Mouse (Mus musculus): ENCODE measurements around the gene Lrrc8c. TPM values are rescaled to one million over a fixed set of nuclear protein-coding genes. Genes with fewer than 3 reads are reported as not detected.
"Not testable (repeated sequence)": the region's sequence is repeated elsewhere in the genome, so short reads cannot be mapped to it uniquely, and the experiment has no call there.

The Lrrc8c gene
- total RNA-seq, 1 experiment from 2014 or later = 31.1 TPM

DNA sequence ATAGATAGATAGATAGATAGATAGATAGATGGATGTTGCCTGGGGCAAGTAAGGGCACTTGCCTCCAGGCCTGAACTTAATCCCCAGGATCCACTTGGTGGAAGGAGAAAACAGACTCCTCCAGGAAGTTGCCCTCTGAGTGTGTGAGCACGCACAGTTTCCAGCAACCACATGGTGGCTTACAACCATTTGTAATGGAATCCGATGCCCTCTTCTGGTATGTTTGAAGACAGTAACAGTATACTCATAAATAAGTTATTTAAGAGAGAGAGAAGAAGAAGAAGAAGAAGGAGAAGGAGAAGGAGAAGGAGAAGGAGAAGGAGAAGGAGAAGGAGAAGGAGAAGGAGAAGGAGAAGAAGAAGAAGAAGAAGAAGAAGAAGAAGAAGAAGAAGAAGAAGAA lies 119.1 kb downstream of the Lrrc8c start:
- not testable (repeated sequence) for DNase-seq

DNA sequence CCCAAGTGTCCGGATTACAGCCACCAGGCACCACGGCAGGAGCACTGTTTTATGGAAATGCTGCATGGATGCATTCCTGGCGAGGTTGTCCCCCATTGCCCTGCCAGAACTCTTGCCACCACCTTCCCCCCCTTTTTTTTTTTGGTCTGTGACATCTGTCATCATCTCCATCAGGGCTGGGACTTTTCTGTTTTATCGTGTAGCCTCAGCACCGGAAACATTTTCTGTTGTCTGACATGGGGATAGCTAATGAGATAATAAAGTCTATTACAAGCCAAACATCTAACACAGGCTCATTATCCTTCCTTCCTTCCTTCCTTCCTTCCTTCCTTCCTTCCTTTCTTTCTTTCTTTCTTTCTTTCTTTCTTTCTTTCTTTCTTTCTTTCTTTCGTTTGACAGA lies 119.7 kb downstream of the Lrrc8c start:
- no peak for DNase-seq

DNA sequence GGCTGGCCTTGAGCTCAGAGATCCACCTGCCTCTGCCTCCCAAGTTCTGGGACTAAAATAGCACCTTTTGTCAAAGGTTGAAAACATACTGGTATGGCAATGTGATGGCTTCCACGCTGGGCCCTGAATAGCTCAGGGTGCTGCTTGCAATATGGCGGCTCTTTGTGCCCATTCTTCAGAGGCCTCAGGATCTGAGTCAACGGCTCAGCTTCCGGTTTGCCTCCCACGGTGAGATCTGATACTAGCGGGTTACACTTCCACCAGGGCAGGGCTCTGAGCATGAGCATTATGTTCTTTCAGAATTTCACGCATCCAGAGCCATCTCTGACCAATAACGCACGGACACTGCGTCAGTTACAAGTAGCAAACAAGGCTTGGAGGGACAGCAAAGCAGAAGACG lies 120.2 kb downstream of the Lrrc8c start:
- DNase-seq = no peak

DNA sequence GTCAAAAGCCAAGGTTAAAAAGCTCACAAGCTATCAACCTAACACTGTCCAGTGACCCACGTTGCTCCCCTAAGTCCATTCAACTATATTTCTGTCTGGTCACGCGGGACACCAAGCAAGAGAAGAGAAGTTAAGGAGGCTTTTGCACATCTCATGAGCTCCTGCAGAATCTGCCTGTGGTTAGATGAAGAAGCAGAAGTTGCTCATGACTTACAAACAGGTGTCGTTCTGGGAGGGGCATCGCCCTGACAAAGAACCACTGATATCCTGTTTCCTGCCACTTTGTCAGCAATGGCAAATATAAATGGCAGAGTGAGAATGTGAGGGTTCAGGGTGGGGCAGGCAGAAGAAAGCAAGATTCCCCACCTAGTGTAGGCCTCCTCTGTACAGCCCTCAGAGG lies 123.3 kb downstream of the Lrrc8c start:
- DNase-seq = no peak

DNA sequence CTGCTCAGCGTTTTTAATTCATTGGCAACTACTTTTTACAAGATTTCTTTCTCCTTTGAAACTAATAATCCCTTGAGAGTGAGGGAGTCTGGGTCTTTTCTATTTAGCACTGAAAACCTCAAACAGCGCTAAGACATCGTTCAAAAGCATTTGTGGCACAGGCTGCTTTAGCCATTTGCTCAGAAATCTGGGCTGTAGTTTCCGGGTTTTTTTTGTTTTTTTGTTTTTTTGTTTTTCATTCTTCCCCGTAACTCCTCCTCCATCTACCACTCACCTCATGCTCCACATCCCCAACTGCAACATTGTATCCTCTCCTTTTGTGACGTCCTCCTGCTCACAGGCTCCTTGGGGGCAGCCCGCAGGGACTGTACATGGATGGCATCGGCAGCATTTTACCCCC lies 124.1 kb downstream of the Lrrc8c start:
- no peak for DNase-seq

DNA sequence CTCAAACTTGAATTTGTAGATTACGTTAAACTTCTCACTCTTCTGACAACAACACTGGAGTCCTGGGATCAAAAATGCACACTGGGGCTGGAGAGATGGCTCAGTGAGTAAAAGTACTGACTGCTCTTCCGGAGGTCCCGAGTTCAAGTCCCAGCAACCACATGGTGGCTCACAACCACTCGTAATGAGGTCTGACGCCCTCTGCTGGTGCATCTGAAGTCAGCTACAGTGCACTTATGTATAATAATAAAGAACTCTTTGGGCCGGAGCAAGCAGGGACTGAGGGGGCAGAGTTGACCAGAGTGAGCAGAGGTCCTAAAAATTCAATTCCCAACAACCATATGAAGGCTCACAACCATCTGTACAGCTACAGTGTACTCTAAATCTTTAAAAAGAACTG lies 125.0 kb downstream of the Lrrc8c start:
- no peak for DNase-seq

DNA sequence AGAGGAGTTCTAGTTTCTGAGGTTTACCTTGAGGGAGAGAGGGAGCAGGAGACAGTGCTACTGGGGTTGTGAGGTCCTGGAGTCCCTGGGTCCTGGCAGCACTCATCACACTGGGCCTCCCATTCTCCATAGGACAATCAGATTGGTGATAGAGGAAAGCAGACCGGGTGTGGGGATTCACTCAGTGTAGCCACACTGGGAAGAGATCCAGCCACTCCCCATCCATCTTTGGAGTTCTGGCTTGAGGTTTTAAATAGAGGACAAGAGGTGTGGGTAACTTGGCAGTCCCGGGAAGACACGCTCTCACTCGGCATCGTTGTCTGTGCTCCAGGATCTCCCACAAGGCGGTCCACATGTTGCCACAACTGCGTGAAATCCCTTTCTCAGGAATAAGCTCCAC lies 127.9 kb downstream of the Lrrc8c start:
- no peak for DNase-seq

DNA sequence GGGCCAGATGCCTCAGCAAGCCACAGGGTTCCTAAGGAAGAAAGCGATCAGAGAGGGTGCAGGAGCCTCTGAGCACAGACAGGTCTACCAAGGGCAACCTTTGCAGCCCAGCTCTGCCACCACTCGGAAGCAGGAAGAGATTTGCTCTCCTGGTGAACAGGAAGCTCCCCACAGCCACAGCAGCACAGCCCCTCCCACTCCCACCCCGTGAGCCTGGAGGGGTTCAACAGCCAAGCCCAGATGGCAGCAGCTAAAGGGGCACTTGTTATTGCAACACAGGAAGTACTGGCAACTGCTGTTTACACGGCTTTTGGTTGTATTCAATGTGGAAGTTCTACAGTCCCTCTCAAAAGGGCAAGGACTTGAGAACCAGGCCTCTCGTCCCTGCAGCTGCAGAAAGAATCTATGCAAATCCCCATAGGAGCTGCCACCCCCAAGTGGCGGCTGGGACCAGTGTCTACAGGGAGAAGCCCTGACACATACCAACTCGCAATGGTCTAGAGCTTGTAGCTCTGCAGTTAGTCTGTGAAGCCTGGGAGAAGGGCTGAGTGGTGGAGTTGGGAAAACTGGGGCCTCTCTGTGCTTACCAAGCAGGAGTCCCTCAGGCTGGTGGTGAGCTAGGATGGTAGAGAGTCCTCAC lies 129.6 kb downstream of the Lrrc8c start:
- DNase-seq = peak; percentile 66

DNA sequence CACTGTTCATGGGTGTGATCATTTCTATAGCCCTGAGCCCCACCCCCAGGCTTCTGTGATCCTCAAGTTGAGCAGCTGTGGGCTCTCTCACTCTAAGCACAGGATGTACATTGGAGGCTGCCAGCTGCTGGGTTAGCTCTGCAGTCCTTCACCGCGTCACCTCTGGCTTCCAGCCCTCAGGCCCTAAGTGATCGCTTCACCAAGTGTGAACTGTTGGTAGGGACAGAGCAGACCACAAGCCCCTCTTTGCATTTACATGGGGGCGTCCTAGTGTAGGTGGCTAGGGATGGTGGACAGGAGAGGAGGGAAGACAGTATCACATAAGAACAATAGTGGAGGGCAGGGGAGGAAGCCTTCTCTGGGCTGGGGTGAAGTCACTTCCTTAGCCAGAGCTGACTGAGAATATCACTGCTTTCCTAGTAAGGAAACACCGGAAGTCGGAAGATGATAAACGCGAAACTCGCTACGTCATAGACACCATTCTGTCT lies 130.4 kb downstream of the Lrrc8c start:
- peak; percentile 51 for DNase-seq

DNA sequence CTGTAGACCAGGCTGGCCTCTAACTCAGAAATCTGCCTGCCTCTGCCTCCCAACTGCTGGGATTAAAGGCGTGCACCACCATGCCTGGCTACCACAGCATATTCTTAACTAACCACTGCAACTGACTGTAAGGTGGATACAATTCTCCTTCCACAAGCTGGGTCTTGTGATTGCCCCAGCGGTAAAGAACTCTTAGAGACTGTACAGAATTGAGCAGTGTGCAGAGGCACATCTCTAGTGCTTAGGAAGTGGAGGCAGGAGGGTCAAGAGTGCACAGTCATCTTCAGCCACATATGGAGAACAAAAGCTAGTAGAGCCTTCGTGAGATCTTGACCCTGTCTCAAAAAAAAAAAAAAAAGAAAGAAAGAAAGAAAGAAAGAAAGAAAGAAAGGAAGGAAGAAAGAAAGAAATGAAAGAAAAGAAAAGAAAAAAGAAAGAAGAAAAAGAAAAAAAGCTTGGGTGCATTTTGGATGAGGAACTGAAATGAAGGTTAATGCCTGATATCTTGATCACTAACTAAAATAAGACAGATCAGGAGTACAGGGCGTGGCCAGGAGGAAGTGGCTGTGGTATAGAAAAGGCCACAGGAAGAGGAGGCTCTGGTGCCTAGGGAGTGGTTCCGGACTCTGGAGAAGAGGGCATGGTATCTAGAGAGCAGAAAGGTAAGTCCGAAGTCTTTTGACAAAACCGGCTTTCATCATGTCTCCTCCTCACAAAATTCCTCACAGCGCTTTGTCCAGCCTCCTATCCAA lies 131.7 kb downstream of the Lrrc8c start:
- DNase-seq = no peak

DNA sequence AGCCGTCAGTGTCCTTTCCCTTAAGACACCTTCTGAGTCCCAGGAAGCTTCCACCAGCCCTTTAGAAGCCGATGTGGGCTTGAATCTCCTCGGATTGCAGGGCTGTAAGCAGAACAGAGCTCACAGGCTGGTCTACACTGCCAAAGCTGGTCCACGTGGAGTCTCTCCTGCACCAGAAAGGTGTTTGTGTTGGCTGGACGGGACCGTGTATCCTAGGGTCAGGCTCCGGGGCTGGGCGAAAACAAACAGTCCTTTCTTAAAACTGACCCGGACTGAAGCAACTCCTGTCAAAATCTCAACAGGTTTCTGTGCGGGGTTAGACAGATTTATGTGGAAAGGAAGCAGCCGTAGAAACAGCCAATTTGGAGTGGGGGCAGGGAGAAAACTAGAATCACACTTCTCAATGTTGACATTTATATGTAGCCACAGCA lies 132.4 kb downstream of the Lrrc8c start:
- DNase-seq = no peak

DNA sequence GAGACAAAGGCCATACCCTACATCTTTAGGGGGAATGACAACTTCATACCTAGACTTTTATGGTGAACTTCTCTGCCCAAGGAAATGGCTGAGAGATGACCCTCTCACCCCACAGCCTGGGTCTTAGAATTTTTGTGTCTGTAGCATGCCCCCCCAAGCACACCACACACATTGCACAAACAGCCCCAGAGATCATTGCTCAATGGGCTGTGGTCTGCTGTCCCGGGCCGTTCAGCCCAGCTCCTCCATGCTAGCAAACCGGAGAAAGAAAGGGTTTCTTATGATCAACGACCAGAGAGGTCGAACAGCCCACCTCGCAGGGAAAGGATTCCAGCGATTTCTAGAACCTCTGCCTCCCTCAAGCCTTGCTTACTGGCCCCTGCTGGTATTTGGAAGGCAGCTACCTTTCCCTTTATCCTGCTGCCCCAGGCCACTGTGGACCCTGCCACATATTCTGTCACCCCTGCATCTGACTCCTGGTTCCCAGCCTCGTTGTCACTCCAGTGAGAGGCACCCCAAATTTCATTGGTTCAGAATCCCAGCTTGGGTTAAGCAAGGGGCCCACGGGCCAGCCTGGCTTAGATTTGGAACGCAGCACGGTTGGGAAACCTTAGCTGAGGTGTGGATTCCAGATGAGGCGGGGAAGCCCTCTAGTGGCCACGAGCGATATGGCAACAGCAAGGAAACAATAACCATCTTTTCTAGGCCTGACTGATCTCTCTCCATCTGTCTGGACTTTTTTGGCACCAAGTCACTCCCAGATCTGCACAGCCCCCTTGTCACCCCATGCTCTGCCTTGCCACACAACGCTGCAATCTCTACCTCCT lies 135.3 kb downstream of the Lrrc8c start:
- DNase-seq = peak; percentile 90

DNA sequence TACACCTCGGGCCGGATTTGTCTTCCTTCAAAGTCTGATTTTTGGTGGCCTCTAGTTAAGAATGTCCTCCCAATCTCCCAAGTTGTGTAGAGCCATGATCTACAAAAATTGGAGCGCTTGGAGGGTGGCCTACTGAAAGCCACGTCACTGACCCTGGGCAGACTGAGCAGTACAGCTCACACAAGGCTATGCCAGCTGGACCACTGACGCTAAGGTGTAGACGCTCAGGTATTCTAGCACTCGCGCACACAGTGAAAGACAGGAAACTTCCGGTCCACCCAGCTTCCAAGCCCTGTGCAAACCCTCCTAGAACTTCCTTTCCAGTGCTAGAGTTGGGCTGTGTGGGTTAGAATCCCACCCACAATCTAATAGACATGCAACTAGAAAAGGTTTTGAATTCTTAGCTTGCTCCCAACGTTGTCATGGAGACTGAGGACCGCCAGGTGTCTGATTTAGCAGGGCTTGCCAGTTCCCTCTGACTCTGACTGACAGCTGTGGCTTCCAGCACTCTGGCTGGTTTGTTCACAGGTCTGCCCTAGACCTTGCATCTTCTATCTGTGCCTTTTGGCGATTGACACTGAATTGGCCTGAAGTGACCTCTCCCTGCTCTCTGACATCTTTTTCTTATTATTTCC lies 136.0 kb downstream of the Lrrc8c start:
- no peak for DNase-seq

DNA sequence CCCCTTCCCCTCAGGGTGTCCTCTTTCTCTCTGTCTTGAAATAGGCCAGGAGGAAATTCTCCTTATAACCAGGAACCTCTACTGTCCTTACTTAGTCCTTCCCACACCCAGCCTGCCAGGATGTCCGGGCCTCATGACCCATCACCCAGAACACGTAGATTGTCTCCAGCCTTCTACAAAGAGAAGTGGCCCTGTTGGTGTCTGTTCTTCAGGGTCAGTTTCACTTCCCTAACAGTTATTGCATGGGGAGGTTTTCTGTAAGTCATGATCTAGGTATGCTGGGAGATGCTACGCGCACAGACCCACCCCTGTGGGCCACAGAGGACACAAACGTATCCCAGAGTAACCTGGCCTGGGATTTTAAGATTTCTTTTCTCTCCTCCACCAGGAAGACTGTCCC lies 142.7 kb downstream of the Lrrc8c start:
- no peak for DNase-seq

Other genes with a start within 250 kb of the Lrrc8c start
- gene Gm43302, start 225.7 kb upstream of the Lrrc8c start, total RNA-seq (2021) = 0.22 TPM in 1 of 2 replicates, not detected in the other
- gene Gbp6, start 225.7 kb upstream of the Lrrc8c start, total RNA-seq (2021) = 5.7 and 6.0 TPM in 2 replicates
- gene Lrrc8b, start 103.6 kb upstream of the Lrrc8c start, total RNA-seq (2021) = 86.3 and 88.5 TPM in 2 replicates
- gene Lrrc8d, start 180.6 kb downstream of the Lrrc8c start, total RNA-seq (2021) = 85.6 and 87.9 TPM in 2 replicates